Mouse (Mus musculus) common myeloid progenitor, adult 5-6 weeks (primary cell): Measurements from ENCODE around the gene Cfap206. TPM values are rescaled to one million over a fixed set of nuclear protein-coding genes. Genes with fewer than 3 reads are reported as not detected.
"Not testable (repeated sequence)": the region's sequence is repeated elsewhere in the genome, so short reads cannot be mapped to it uniquely, and the experiment has no call there.

ENCODE experiments used
- ATAC-seq: replicated peaks from 2 replicates; pipeline ENCODE4 v1.8.0; 2016; ENCODE audit warnings: low read depth, mild to moderate bottlenecking, moderate TSS enrichment, inconsistent platforms; ENCODE audit not compliant: poor library complexity, severe bottlenecking
- total RNA-seq: library from RNA; stranded (forward); fragments of 200-1000, 187-1606 nt; gene quantifications from 2 replicates; pipeline ENCODE4 v1.2.3, GENCODE M21; 2017

Gene Cfap206
- not detected in 2 replicates for total RNA-seq

GRCm38 (mm10) chr4:34729851-34730341 is at the start of gene Cfap206:
Cfap206 (minus strand) TSS chr4:34730206.
- ATAC-seq, result peak; percentile 99

GRCm38 (mm10) chr4:34777677-34778527 is 47.9 kb upstream of the Cfap206 start, which contains the start of gene Smim8:
Smim8 (minus strand) TSS chr4:34778423.
- peak; percentile 98 for ATAC-seq

- no peak for ATAC-seq
Measured at GRCm38 (mm10) chr4:34771652-34772371, 41.8 kb upstream of the Cfap206 start.

- no peak for ATAC-seq
Measured at GRCm38 (mm10) chr4:34756163-34756562, 26.2 kb upstream of the Cfap206 start, which contains the start of gene Gm136. Gm136 (minus strand) TSS chr4:34756263.

GRCm38 (mm10) chr4:34749236-34749635 is 19.2 kb upstream of the Cfap206 start:
- ATAC-seq, result no peak

- no peak for ATAC-seq
Measured at GRCm38 (mm10) chr4:34734461-34734860, 4.5 kb upstream of the Cfap206 start.

GRCm38 (mm10) chr4:34733415-34733814 is 3.4 kb upstream of the Cfap206 start:
- not testable (repeated sequence) for ATAC-seq

GRCm38 (mm10) chr4:34725710-34726109 is 4.3 kb downstream of the Cfap206 start:
- not testable (repeated sequence) for ATAC-seq

- ATAC-seq, result no peak
Measured at GRCm38 (mm10) chr4:34724306-34724705, 5.7 kb downstream of the Cfap206 start.

GRCm38 (mm10) chr4:34723186-34723585 is 6.8 kb downstream of the Cfap206 start:
- no peak for ATAC-seq

- ATAC-seq, result no peak
Measured at GRCm38 (mm10) chr4:34720127-34720895, 9.7 kb downstream of the Cfap206 start.

- no peak for ATAC-seq
Measured at GRCm38 (mm10) chr4:34719421-34719820, 10.6 kb downstream of the Cfap206 start.

GRCm38 (mm10) chr4:34715062-34715461 is 14.9 kb downstream of the Cfap206 start:
- no peak for ATAC-seq

- ATAC-seq, result no peak
Measured at GRCm38 (mm10) chr4:34708127-34708526, 21.9 kb downstream of the Cfap206 start.

- ATAC-seq, result no peak
Measured at GRCm38 (mm10) chr4:34707248-34707647, 22.8 kb downstream of the Cfap206 start.

GRCm38 (mm10) chr4:34703029-34703428 is 27.0 kb downstream of the Cfap206 start:
- ATAC-seq, result no peak

GRCm38 (mm10) chr4:34702231-34702630 is 27.8 kb downstream of the Cfap206 start:
- no peak for ATAC-seq

- ATAC-seq, result peak; percentile 89
Measured at GRCm38 (mm10) chr4:34701528-34701927, 28.5 kb downstream of the Cfap206 start.

- no peak for ATAC-seq
Measured at GRCm38 (mm10) chr4:34688021-34688420, 42.0 kb downstream of the Cfap206 start.
